Mouse (Mus musculus): ENCODE data around the gene Chrd. TPM values are rescaled to one million over a fixed set of nuclear protein-coding genes. Genes with fewer than 3 reads are reported as not detected.

The Chrd gene
- total RNA-seq, 2 experiments from 2014 or later, result not detected

Other genes starting within 250 kb of the Chrd start
- gene Eif2b5, start 234.3 kb upstream of the Chrd start, total RNA-seq (2015; ENCODE audit: low replicate concordance), result 7.7 and 10.4 TPM in 2 replicates
- gene Eif2b5, start 234.3 kb upstream of the Chrd start, total RNA-seq (2017; ENCODE audit: low replicate concordance), result 9.1 and 14.1 TPM in 2 replicates
- gene Dvl3, start 216.1 kb upstream of the Chrd start, total RNA-seq (2015; ENCODE audit: low replicate concordance), result 3.8 and 10.0 TPM in 2 replicates
- gene Dvl3, start 216.1 kb upstream of the Chrd start, total RNA-seq (2017; ENCODE audit: low replicate concordance), result 1.1 and 1.7 TPM in 2 replicates
- gene Ap2m1, start 197.6 kb upstream of the Chrd start, total RNA-seq (2015; ENCODE audit: low replicate concordance), result 124 and 125 TPM in 2 replicates
- gene Ap2m1, start 197.6 kb upstream of the Chrd start, total RNA-seq (2017; ENCODE audit: low replicate concordance), result 81.1 and 126 TPM in 2 replicates
- gene Abcf3, start 184.6 kb upstream of the Chrd start, total RNA-seq (2015; ENCODE audit: low replicate concordance), result 8.2 and 11.0 TPM in 2 replicates
- 8.9 and 24.7 TPM in 2 replicates for gene Abcf3, start 184.6 kb upstream of the Chrd start, total RNA-seq (2017; ENCODE audit: low replicate concordance)
- gene Vwa5b2, start 143.7 kb upstream of the Chrd start, total RNA-seq (2015; ENCODE audit: low replicate concordance), result not detected in 2 replicates
- gene Vwa5b2, start 143.7 kb upstream of the Chrd start, total RNA-seq (2017; ENCODE audit: low replicate concordance), result not detected in 2 replicates
- 8.2 and 10.6 TPM in 2 replicates for gene Eef1akmt4, start 121.5 kb upstream of the Chrd start, total RNA-seq (2015; ENCODE audit: low replicate concordance)
- gene Eef1akmt4, start 121.5 kb upstream of the Chrd start, total RNA-seq (2017; ENCODE audit: low replicate concordance), result 0.60 and 0.98 TPM in 2 replicates
- not detected in 2 replicates for gene Gm49333, start 121.5 kb upstream of the Chrd start, total RNA-seq (2015; ENCODE audit: low replicate concordance)
- gene Gm49333, start 121.5 kb upstream of the Chrd start, total RNA-seq (2017; ENCODE audit: low replicate concordance), result not detected in 2 replicates
- 7.7 and 22.7 TPM in 2 replicates for gene Alg3, start 121.4 kb upstream of the Chrd start, total RNA-seq (2015; ENCODE audit: low replicate concordance)
- 1.4 TPM in 1 of 2 replicates, not detected in the other for gene Alg3, start 121.4 kb upstream of the Chrd start, total RNA-seq (2017; ENCODE audit: low replicate concordance)
- not detected in 2 replicates for gene Camk2n2, start 111.8 kb upstream of the Chrd start, total RNA-seq (2015; ENCODE audit: low replicate concordance)
- gene Camk2n2, start 111.8 kb upstream of the Chrd start, total RNA-seq (2017; ENCODE audit: low replicate concordance), result 0.94 TPM in 1 of 2 replicates, not detected in the other
- gene Ece2, start 103.3 kb upstream of the Chrd start, total RNA-seq (2015; ENCODE audit: low replicate concordance), result not detected in 2 replicates
- gene Ece2, start 103.3 kb upstream of the Chrd start, total RNA-seq (2017; ENCODE audit: low replicate concordance), result not detected in 2 replicates
- 27.9 and 60.4 TPM in 2 replicates for gene Psmd2, start 81.5 kb upstream of the Chrd start, total RNA-seq (2015; ENCODE audit: low replicate concordance)
- 82.0 and 97.2 TPM in 2 replicates for gene Psmd2, start 81.5 kb upstream of the Chrd start, total RNA-seq (2017; ENCODE audit: low replicate concordance)
- 60.1 and 64.6 TPM in 2 replicates for gene Eif4g1, start 64.8 kb upstream of the Chrd start, total RNA-seq (2015; ENCODE audit: low replicate concordance)
- gene Eif4g1, start 64.8 kb upstream of the Chrd start, total RNA-seq (2017; ENCODE audit: low replicate concordance), result 71.0 and 76.1 TPM in 2 replicates
- not detected in 2 replicates for gene Fam131a, start 39.9 kb upstream of the Chrd start, total RNA-seq (2015; ENCODE audit: low replicate concordance)
- gene Fam131a, start 39.9 kb upstream of the Chrd start, total RNA-seq (2017; ENCODE audit: low replicate concordance), result 0.26 and 0.70 TPM in 2 replicates
- gene Polr2h, start 15.5 kb upstream of the Chrd start, total RNA-seq (2015; ENCODE audit: low replicate concordance), result 7.9 and 15.9 TPM in 2 replicates
- gene Polr2h, start 15.5 kb upstream of the Chrd start, total RNA-seq (2017; ENCODE audit: low replicate concordance), result 4.0 and 4.3 TPM in 2 replicates
- 1.7 and 5.0 TPM in 2 replicates for gene Clcn2, start 15.4 kb upstream of the Chrd start, total RNA-seq (2015; ENCODE audit: low replicate concordance)
- gene Clcn2, start 15.4 kb upstream of the Chrd start, total RNA-seq (2017; ENCODE audit: low replicate concordance), result 3.3 and 8.9 TPM in 2 replicates
- gene Thpo, start 1.4 kb downstream of the Chrd start, total RNA-seq (2015; ENCODE audit: low replicate concordance), result not detected in 2 replicates
- gene Thpo, start 1.4 kb downstream of the Chrd start, total RNA-seq (2017; ENCODE audit: low replicate concordance), result not detected in 2 replicates